Mouse (Mus musculus) cortical plate, adult 2 months (tissue): ENCODE results near the gene Ank3.

ENCODE experiments used
- CTCF ChIP-seq: fragments of 200-500 bp; IDR thresholded peaks from 2 replicates; pipeline ENCODE4 v1.5.1; 2011; ENCODE audit warnings: mild to moderate bottlenecking, control low read depth, low read length; ENCODE audit not compliant: insufficient read depth; ENCODE audit errors: extremely low read depth
- POLR2A ChIP-seq: fragments of 200-500 bp; IDR thresholded peaks from 2 replicates; pipeline ENCODE4 v1.6.1; 2011; ENCODE audit warnings: mild to moderate bottlenecking, low read length, control low read depth; ENCODE audit not compliant: insufficient read depth; ENCODE audit errors: extremely low read depth

- TF ChIP-seq CTCF, result no peak
- no peak for TF ChIP-seq POLR2A
These were observed 393.8 kb downstream of the Ank3 start for GRCm38 (mm10) chr10:69792400-69792799.
